Mouse (Mus musculus): ENCODE measurements around the gene Chchd5.

Chchd5 gene

GRCm38 (mm10) chr2:129164815-129165214, 35.3 kb downstream of the Chchd5 start:
- DNase-seq, result no peak

- no peak for DNase-seq
Measured at GRCm38 (mm10) chr2:129166466-129167463, 37.3 kb downstream of the Chchd5 start.

- DNase-seq, result no peak
Measured at GRCm38 (mm10) chr2:129173386-129173785, 43.9 kb downstream of the Chchd5 start.

GRCm38 (mm10) chr2:129174474-129174873, 45.0 kb downstream of the Chchd5 start:
- DNase-seq, result peak; percentile 88 to 91

- DNase-seq, result no peak
Measured at GRCm38 (mm10) chr2:129175636-129176035, 46.1 kb downstream of the Chchd5 start.

- no peak for DNase-seq
Measured at GRCm38 (mm10) chr2:129176676-129177420, 47.3 kb downstream of the Chchd5 start.

GRCm38 (mm10) chr2:129177661-129178060, 48.2 kb downstream of the Chchd5 start:
- no peak for DNase-seq

GRCm38 (mm10) chr2:129178182-129178908, 48.8 kb downstream of the Chchd5 start:
- DNase-seq, result no peak

- DNase-seq, result no peak
Measured at GRCm38 (mm10) chr2:129179946-129180853, 50.7 kb downstream of the Chchd5 start.

GRCm38 (mm10) chr2:129181509-129181908, 52.0 kb downstream of the Chchd5 start:
- no peak for DNase-seq

GRCm38 (mm10) chr2:129182412-129182811, 52.9 kb downstream of the Chchd5 start:
- DNase-seq, result no peak

- DNase-seq, result no peak
Measured at GRCm38 (mm10) chr2:129183561-129184031, 54.1 kb downstream of the Chchd5 start.
